Mouse (Mus musculus) gastrocnemius, adult 8-10 months (tissue): ENCODE measurements around the gene Kctd6. TPM values are rescaled to one million over a fixed set of nuclear protein-coding genes. Genes with fewer than 3 reads are reported as not detected.
"Not testable (repeated sequence)": the region's sequence is repeated elsewhere in the genome, so short reads cannot be mapped to it uniquely, and the experiment has no call there.

Experiments
- DNase-seq, 2 experiments: peaks; one replicate each; pipeline ENCODE4 v3.0.0; 2022; ENCODE audit warnings: low spot score in 2 of 2
- total RNA-seq, 4 experiments: library from RNA; stranded (reverse); gene quantifications; 2 replicates each; pipeline ENCODE4 v1.2.4; 2022

The Kctd6 gene
- 10 to 100 TPM in 1 of 4 experiments, 1 to 10 TPM in 3; 7.7 to 10.4 (median 8.2) TPM for total RNA-seq

DNA sequence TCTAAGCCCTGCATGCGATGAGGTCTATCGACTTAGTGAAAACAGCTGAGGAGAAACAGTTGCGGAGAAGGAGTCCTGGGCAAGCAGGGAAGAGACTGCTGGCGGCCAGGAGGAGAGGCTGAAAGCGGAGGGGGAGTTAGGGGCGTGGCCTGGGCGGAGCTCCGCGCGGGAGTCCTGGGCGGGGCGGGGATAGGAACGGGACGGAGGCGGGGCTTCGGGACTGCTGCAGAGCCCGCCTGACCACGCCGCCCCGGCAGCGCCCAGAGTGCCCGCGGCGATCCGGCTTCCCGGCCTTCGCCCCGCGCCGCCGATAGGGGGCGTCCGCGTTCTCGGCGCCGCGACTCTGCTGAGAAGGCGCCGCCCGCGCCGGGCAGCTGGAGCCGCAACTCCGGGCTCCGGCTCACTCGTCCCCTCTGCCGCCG, at the start of gene Kctd6:
Gene Kctd6, plus strand, starts transcription at position 338 of the 422 bp plus-strand sequence.
- DNase-seq = peak; percentile 97 to 98

GRCm38 (mm10) chr14:8164463-8164862, 49.5 kb upstream of the Kctd6 start:
- DNase-seq = no peak

- peak; percentile 99 for DNase-seq
Observed at GRCm38 (mm10) chr14:8172507-8173410, 41.2 kb upstream of the Kctd6 start, which contains the start of gene Pdhb. TSS of gene Pdhb (minus strand) at chr14:8173025.

- not testable (repeated sequence) for DNase-seq
Observed at GRCm38 (mm10) chr14:8173542-8174250, 40.2 kb upstream of the Kctd6 start.

GRCm38 (mm10) chr14:8174634-8175033, 39.3 kb upstream of the Kctd6 start:
- DNase-seq = no peak

GRCm38 (mm10) chr14:8176251-8176650, 37.7 kb upstream of the Kctd6 start:
- no peak for DNase-seq

DNA sequence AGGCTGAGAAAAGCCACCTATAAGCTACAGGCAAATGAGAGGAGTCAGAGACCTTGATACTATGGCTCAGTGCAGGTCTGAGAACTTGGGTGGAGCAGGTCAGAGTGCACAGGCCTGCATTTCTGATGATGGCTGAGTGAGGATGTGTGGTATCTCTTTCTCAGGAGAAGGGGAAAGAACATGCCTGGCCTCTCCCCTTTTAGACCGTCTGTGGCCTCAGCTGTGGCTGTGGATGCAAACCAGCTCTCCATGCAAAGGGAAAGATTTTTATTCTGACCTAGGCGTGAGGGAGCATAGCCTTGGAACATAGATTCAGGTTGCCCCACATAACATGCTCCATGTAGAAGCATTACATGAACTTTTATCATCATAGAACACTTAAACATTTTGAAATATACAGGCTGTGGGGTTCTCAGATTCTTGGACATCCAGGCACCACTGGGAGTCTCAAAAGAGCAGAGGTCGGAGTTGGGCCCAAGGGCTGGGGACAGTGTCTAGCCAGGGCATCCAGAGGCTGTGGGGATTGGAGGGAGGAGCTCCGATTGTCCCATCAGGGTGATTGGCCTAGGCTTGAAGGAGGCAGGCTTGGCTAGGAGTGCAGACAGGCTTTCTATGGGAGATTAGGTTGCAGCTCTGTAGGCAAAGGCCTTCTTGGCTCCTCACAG, 33.4 kb upstream of the Kctd6 start:
- no peak for DNase-seq

GRCm38 (mm10) chr14:8183330-8183729, 30.6 kb upstream of the Kctd6 start:
- DNase-seq = no peak

GRCm38 (mm10) chr14:8186278-8187045, 27.5 kb upstream of the Kctd6 start:
- DNase-seq = no peak

- no peak for DNase-seq
Observed at GRCm38 (mm10) chr14:8190556-8190955, 23.4 kb upstream of the Kctd6 start.

GRCm38 (mm10) chr14:8191331-8191965, 22.5 kb upstream of the Kctd6 start:
- DNase-seq = no peak

DNA sequence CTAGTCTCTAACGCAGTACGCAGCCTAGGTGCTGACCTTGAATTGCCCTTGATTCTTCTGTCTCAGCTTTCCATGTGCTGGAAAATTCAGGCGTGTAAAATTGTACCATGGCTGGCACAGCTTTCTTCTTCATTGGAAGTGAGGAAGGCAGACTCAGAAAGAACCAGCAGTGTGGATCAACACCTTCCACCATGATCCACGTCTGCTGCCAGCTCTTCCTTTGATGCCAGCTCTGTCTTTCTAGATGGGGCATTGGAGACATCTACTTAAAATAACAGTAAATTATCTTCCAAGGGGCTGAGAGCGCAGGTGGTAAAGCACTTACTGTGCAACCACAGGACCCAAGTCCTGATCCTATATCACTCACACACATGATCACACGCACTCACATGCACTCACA, 21.2 kb upstream of the Kctd6 start:
- no peak for DNase-seq

- DNase-seq = no peak
Observed at GRCm38 (mm10) chr14:8200769-8201168, 13.2 kb upstream of the Kctd6 start.

GRCm38 (mm10) chr14:8201715-8202114, 12.2 kb upstream of the Kctd6 start:
- DNase-seq = no peak

DNA sequence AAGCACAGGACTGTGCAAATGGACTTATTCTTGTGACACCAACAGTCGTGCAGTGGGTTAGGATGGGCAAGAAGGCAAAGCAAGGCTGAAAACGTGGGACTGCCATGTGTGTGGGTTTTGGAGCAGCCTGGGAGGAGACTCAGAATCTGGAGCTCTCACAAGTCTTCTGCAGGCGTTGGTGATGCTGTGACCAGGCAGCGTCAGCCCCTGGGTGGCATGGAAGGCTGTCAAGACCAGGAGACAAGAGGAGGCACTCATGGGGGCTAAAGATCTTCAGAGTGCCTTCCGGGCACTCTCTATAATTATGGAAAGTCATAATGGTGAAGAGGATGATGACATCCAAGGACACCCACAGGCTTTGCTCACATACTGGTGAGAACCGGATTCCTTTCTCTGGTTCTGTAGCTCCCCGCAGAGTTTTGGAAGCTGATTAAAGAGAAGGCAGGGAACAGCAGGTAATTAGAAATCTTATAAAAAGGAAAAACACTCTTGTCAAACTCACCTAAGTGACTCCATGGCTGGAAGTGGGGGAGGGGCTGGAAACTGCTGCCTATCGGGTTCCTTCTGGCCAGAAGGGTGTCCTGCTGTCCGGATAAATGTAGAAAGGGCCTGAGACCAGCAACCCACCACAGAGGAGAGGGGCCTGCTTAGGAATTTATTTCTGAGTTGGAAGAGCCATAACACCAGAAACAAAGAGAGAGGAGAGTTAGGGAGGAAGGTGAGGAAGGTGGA, 7.6 kb upstream of the Kctd6 start:
- no peak for DNase-seq

DNA sequence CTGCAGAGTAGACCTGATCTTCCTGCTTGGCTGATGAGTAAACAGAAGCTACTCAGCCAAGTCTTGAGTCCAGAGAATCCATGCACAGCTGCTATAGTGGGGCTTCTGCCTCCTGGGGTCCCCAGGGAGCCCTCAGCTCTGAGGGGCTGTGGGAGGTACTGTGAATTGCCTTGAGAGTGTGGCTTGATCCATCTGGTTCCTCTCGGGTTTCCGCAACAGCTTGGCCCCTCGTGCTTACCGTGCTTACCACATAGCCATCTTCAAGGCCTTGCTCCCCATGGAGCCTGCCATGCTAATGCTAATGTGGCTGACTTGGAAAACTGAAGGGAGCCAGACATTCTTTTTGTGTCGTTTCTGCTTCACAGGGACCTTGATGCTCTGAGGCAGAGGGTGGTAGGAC, 6.8 kb upstream of the Kctd6 start:
- DNase-seq = no peak

DNA sequence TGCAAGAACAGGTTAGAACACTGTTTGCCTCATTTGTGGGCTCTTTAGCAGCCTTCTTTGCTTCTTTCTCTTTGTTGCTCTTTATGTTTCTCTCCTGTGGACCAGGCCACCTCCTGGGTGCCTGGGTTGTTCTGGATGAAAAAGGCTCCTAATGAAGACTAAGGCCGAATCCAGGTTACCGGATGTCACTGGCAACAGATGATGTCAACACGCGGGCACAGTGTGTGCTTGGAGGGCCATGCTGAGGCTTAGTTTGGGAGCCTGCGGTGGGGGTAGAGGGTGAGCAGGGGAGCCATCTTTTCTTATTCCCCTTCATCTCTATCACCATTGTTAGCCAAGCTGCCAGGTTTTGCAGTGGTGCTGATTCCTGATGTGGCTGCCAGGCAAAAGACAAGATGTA, 6.4 kb upstream of the Kctd6 start:
- DNase-seq = no peak

- DNase-seq = no peak
Observed at GRCm38 (mm10) chr14:8208876-8209275, 5.1 kb upstream of the Kctd6 start.

DNA sequence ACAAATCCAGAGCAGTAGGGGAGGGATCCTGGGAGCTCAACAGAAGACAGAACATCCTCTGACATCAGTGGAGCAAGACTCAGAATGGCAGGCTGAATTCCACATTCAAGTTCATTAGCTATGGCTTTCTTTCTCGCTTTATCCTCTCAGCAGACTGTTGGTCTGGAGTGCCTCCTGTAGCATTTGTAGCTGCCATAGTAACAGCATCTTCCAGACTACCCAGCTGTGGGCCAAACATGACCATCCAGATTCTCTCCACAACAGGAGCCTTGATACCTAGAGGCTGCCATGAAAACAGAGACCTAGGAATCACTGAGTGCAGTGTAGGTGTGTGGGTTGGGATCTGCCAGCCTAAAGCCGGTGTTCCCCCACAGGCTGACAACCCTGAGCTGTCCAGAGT, 4.0 kb upstream of the Kctd6 start:
- no peak for DNase-seq

DNA sequence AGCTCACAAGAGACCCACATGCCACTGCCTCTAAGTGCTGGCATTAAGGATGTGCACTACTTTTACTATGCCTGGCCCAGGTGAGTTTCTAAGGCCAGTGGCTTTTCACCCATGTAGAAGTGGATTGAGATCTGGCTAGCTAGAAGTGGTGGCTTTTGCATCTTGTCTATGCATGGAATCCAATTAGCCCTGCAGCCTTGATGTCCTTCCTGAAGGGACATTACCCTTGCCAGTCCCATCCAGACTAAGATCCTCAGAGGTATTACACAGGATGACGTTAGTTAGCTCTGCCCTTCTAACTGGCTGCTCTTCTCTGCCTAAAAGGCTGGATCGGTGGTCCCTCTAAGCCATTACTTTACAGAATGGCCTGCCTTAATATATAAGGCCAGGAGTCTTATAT, 944 bp upstream of the Kctd6 start:
- DNase-seq = no peak
